Mouse (Mus musculus) MEL (cell line): ENCODE measurements around the gene Setdb2.

Source experiments
- CHD2 ChIP-seq: IDR thresholded peaks from 2 replicates; pipeline ENCODE4 v1.6.1; 2011; ENCODE audit warnings: low read length, improper control_type of control experiment
- CTCF ChIP-seq, 3 experiments: IDR thresholded peaks in 2 of 3; conservative IDR thresholded peaks in 1 of 3; 2 replicates each; pipeline ENCODE4 v1.5.1; 2011 to 2012; ENCODE audit warnings: low read length in 3 of 3, low read depth in 2 of 3, mild to moderate bottlenecking in 2 of 3, improper control_type of control experiment in 1 of 3, inconsistent platforms in 1 of 3, mixed read lengths in 1 of 3, moderate library complexity in 1 of 3; ENCODE audit not compliant: control insufficient read depth in 1 of 3, insufficient read depth in 1 of 3, poor library complexity in 1 of 3, severe bottlenecking in 1 of 3
- ELF1 ChIP-seq: IDR thresholded peaks from 2 replicates; pipeline ENCODE4 v1.6.1; 2014; ENCODE audit warnings: low read depth, mild to moderate bottlenecking, inconsistent platforms, low read length, improper control_type of control experiment, moderate library complexity
- GATA1 ChIP-seq: IDR thresholded peaks from 2 replicates; pipeline ENCODE4 v1.6.1; 2011; ENCODE audit warnings: low read depth, low read length, improper control_type of control experiment
- HCFC1 ChIP-seq: IDR thresholded peaks from 2 replicates; pipeline ENCODE4 v1.6.1; 2012; ENCODE audit warnings: low read depth, mild to moderate bottlenecking, inconsistent platforms, low read length, improper control_type of control experiment, moderate library complexity
- JUND ChIP-seq: IDR thresholded peaks from 2 replicates; pipeline ENCODE4 v1.6.1; 2011; ENCODE audit warnings: low read depth, mild to moderate bottlenecking, improper control_type of control experiment, low read length
- KAT2A ChIP-seq: conservative IDR thresholded peaks from 2 replicates; pipeline ENCODE4 v1.6.1; 2012; ENCODE audit warnings: low read depth, low read length, improper control_type of control experiment, inconsistent platforms
- MAFK ChIP-seq: IDR thresholded peaks from 2 replicates; pipeline ENCODE4 v1.6.1; 2011; ENCODE audit warnings: low read depth, mild to moderate bottlenecking, low read length, improper control_type of control experiment, borderline replicate concordance
- MYC ChIP-seq: IDR thresholded peaks from 2 replicates; pipeline ENCODE4 v1.6.1; 2011; ENCODE audit warnings: low read depth, mild to moderate bottlenecking, low read length, improper control_type of control experiment, moderate library complexity
- POLR2A ChIP-seq, 2 experiments: IDR thresholded peaks; 2 replicates each; pipeline ENCODE4 v1.6.1; 2011 to 2012; ENCODE audit warnings: low read length in 2 of 2, mild to moderate bottlenecking in 2 of 2, control low read depth in 1 of 2, improper control_type of control experiment in 1 of 2, low read depth in 1 of 2, moderate library complexity in 1 of 2; ENCODE audit not compliant: control insufficient read depth in 1 of 2, insufficient read depth in 1 of 2, poor library complexity in 1 of 2
- TCF12 ChIP-seq: IDR thresholded peaks from 2 replicates; pipeline ENCODE4 v1.6.1; 2014; ENCODE audit warnings: low read depth, mild to moderate bottlenecking, inconsistent platforms, low read length, improper control_type of control experiment, moderate library complexity
- USF1 ChIP-seq: IDR thresholded peaks from 2 replicates; pipeline ENCODE4 v1.6.1; 2014; ENCODE audit warnings: low read depth, mild to moderate bottlenecking, inconsistent platforms, low read length, improper control_type of control experiment, moderate library complexity
- ZC3H11A ChIP-seq: IDR thresholded peaks from 2 replicates; pipeline ENCODE4 v1.6.1; 2012; ENCODE audit warnings: low read depth, mild to moderate bottlenecking, inconsistent platforms, low read length, improper control_type of control experiment
- ZKSCAN1 ChIP-seq: IDR thresholded peaks from 2 replicates; pipeline ENCODE4 v1.6.1; 2012; ENCODE audit warnings: low read depth, mild to moderate bottlenecking, inconsistent platforms, low read length, improper control_type of control experiment, moderate library complexity

DNA sequence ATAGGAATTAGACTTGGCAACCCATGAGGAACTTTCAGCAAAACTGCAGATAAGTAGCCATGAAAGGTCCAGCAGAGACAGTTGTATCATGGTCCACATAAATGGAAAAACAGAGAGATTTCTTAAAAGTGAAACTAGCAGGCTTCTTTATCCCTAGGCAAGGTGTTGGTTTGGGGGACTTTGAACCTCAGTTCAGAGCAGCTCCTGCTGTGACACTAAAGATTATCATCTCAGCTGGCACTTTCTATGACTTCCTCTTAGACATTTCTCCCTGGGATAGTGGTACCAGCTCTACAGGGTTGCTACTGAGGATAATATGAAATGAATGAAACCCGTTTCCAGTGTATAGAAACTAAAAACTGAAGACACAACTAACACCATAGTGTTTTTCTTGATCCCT, 51.2 kb downstream of the Setdb2 start:
- TF ChIP-seq JUND (no peak), POLR2A (IDR thresholded peaks at IDR 0.05; ENCODE audit: control insufficient read depth in 1 of 2, insufficient read depth in 1 of 2, low read depth in 1 of 2, low read length in 2 of 2, poor library complexity in 1 of 2) (no peak), CTCF (IDR thresholded peaks at IDR 0.05 in 2 of 3, conservative IDR thresholded peaks at IDR 0.05 in 1 of 3; ENCODE audit: control insufficient read depth in 1 of 3, insufficient read depth in 1 of 3, low read depth in 2 of 3, low read length in 3 of 3, poor library complexity in 1 of 3, severe bottlenecking in 1 of 3) (no peak), HCFC1 (no peak), ZC3H11A (no peak), MAFK (no peak), ELF1 (no peak), ZKSCAN1 (no peak), USF1 (no peak), MYC (no peak), KAT2A (no peak), CHD2 (no peak), GATA1 (no peak), TCF12 (no peak)
